Mouse (Mus musculus): Measurements from ENCODE around the gene Rbfox1. TPM values are rescaled to one million over a fixed set of nuclear protein-coding genes. Genes with fewer than 3 reads are reported as not detected.

Rbfox1 gene
- polyA plus RNA-seq, 1 experiment: 4.0 TPM

- TF ChIP-seq CTCF (IDR thresholded peaks at IDR 0.05; ENCODE audit: insufficient read depth, low read length) (no peak), POLR2A (IDR thresholded peaks at IDR 0.05; ENCODE audit: borderline replicate concordance, extremely low read depth, low read depth, low read length) (no peak)
- H3K4me3 ChIP-seq (replicated peaks; ENCODE audit: extremely low read depth, low read depth, low read length): no peak overlapping the region
- WGBS: 62% methylated on average over 14 of the region's 14 CpGs
- no peak for DNase-seq
- H3K4me1 ChIP-seq (ENCODE audit: control insufficient read depth, insufficient read depth, low read length): no peaks in the 10 kb centered on the region
Observed at GRCm38 (mm10) chr16:6769495-6770237, 884.5 kb downstream of the Rbfox1 start.

- Histone ChIP-seq H3K4me1 (ENCODE audit: control insufficient read depth, insufficient read depth, low read length) (no peaks in the 10 kb centered on the region), H3K4me3 (replicated peaks; ENCODE audit: extremely low read depth, low read depth, low read length) (no peak overlapping the region)
- no peak for DNase-seq
- TF ChIP-seq POLR2A (IDR thresholded peaks at IDR 0.05; ENCODE audit: borderline replicate concordance, extremely low read depth, low read depth, low read length): no peak
- no peak for TF ChIP-seq CTCF (IDR thresholded peaks at IDR 0.05; ENCODE audit: insufficient read depth, low read length)
- WGBS: 71% methylated on average over 6 of the region's 6 CpGs
Observed at GRCm38 (mm10) chr16:6777506-6778185, 892.5 kb downstream of the Rbfox1 start.

- Histone ChIP-seq H3K4me3 (replicated peaks; ENCODE audit: extremely low read depth, low read depth, low read length) (no peak overlapping the region), H3K4me1 (ENCODE audit: control insufficient read depth, insufficient read depth, low read length) (no peaks in the 10 kb centered on the region)
- no peak for TF ChIP-seq POLR2A (IDR thresholded peaks at IDR 0.05; ENCODE audit: borderline replicate concordance, extremely low read depth, low read depth, low read length)
- TF ChIP-seq CTCF (IDR thresholded peaks at IDR 0.05; ENCODE audit: insufficient read depth, low read length): no peak
- DNase-seq: no peak
- WGBS: 48% methylated on average over 5 of the region's 5 CpGs
Observed at GRCm38 (mm10) chr16:6784144-6784543, 899.0 kb downstream of the Rbfox1 start.

GRCm38 (mm10) chr16:6785026-6785425 is 899.9 kb downstream of the Rbfox1 start:
- no peak for DNase-seq
- TF ChIP-seq POLR2A (IDR thresholded peaks at IDR 0.05; ENCODE audit: borderline replicate concordance, extremely low read depth, low read depth, low read length): no peak
- TF ChIP-seq CTCF (IDR thresholded peaks at IDR 0.05; ENCODE audit: insufficient read depth, low read length): no peak
- 48% methylated on average over 4 of the region's 4 CpGs for WGBS
- H3K4me1 ChIP-seq (ENCODE audit: control insufficient read depth, insufficient read depth, low read length): no peaks in the 10 kb centered on the region
- no peak overlapping the region for H3K4me3 ChIP-seq (replicated peaks; ENCODE audit: extremely low read depth, low read depth, low read length)

GRCm38 (mm10) chr16:6791218-6791617 is 906.1 kb downstream of the Rbfox1 start:
- H3K4me3 ChIP-seq (replicated peaks; ENCODE audit: extremely low read depth, low read depth, low read length): no peak overlapping the region
- WGBS: 51% methylated on average over 3 of the region's 3 CpGs
- no peak for TF ChIP-seq CTCF (IDR thresholded peaks at IDR 0.05; ENCODE audit: insufficient read depth, low read length)
- no peak for TF ChIP-seq POLR2A (IDR thresholded peaks at IDR 0.05; ENCODE audit: borderline replicate concordance, extremely low read depth, low read depth, low read length)
- DNase-seq: no peak
- no peaks in the 10 kb centered on the region for H3K4me1 ChIP-seq (ENCODE audit: control insufficient read depth, insufficient read depth, low read length)

GRCm38 (mm10) chr16:6791655-6792054 is 906.5 kb downstream of the Rbfox1 start:
- 13% methylated on average over 9 of the region's 9 CpGs for WGBS
- TF ChIP-seq CTCF (IDR thresholded peaks at IDR 0.05; ENCODE audit: insufficient read depth, low read length): peak; percentile 49; the same call in 1 of the 2 replicates
- no peak for TF ChIP-seq POLR2A (IDR thresholded peaks at IDR 0.05; ENCODE audit: borderline replicate concordance, extremely low read depth, low read depth, low read length)
- Histone ChIP-seq H3K4me1 (ENCODE audit: control insufficient read depth, insufficient read depth, low read length) (no peaks in the 10 kb centered on the region), H3K4me3 (replicated peaks; ENCODE audit: extremely low read depth, low read depth, low read length) (no peak overlapping the region)
- peak; percentile 5 for DNase-seq

GRCm38 (mm10) chr16:6806246-6806645 is 921.1 kb downstream of the Rbfox1 start:
- DNase-seq: no peak
- 52% methylated on average over 2 of the region's 2 CpGs for WGBS
- no peak for TF ChIP-seq POLR2A (IDR thresholded peaks at IDR 0.05; ENCODE audit: borderline replicate concordance, extremely low read depth, low read depth, low read length)
- TF ChIP-seq CTCF (IDR thresholded peaks at IDR 0.05; ENCODE audit: insufficient read depth, low read length): no peak
- Histone ChIP-seq H3K4me3 (replicated peaks; ENCODE audit: extremely low read depth, low read depth, low read length) (no peak overlapping the region), H3K4me1 (ENCODE audit: control insufficient read depth, insufficient read depth, low read length) (no peaks in the 10 kb centered on the region)

- Histone ChIP-seq H3K4me1 (ENCODE audit: control insufficient read depth, insufficient read depth, low read length) (no peaks in the 10 kb centered on the region), H3K4me3 (replicated peaks; ENCODE audit: extremely low read depth, low read depth, low read length) (no peak overlapping the region)
- TF ChIP-seq CTCF (IDR thresholded peaks at IDR 0.05; ENCODE audit: insufficient read depth, low read length): no peak
- no peak for TF ChIP-seq POLR2A (IDR thresholded peaks at IDR 0.05; ENCODE audit: borderline replicate concordance, extremely low read depth, low read depth, low read length)
- WGBS: 59% methylated on average over 2 of the region's 2 CpGs
- no peak for DNase-seq
Observed at GRCm38 (mm10) chr16:6807835-6808234, 922.7 kb downstream of the Rbfox1 start.

GRCm38 (mm10) chr16:6813871-6814270 is 928.7 kb downstream of the Rbfox1 start:
- TF ChIP-seq POLR2A (IDR thresholded peaks at IDR 0.05; ENCODE audit: borderline replicate concordance, extremely low read depth, low read depth, low read length) (no peak), CTCF (IDR thresholded peaks at IDR 0.05; ENCODE audit: insufficient read depth, low read length) (no peak)
- no peaks in the 10 kb centered on the region for H3K4me1 ChIP-seq (ENCODE audit: control insufficient read depth, insufficient read depth, low read length)
- DNase-seq: no peak
- H3K4me3 ChIP-seq (replicated peaks; ENCODE audit: extremely low read depth, low read depth, low read length): no peak overlapping the region
- WGBS: 63% methylated on average over 3 of the region's 3 CpGs

GRCm38 (mm10) chr16:6821741-6822140 is 936.6 kb downstream of the Rbfox1 start:
- no peak overlapping the region for H3K4me3 ChIP-seq (replicated peaks; ENCODE audit: extremely low read depth, low read depth, low read length)
- 36% methylated on average over 1 of the region's 1 CpGs for WGBS
- no peak for DNase-seq
- H3K4me1 ChIP-seq (ENCODE audit: control insufficient read depth, insufficient read depth, low read length): no peaks in the 10 kb centered on the region
- no peak for TF ChIP-seq CTCF (IDR thresholded peaks at IDR 0.05; ENCODE audit: insufficient read depth, low read length)
- TF ChIP-seq POLR2A (IDR thresholded peaks at IDR 0.05; ENCODE audit: borderline replicate concordance, extremely low read depth, low read depth, low read length): no peak

All from lung, adult 2 months (tissue).